Mouse (Mus musculus): ENCODE measurements around the gene Sgta. TPM values are rescaled to one million over a fixed set of nuclear protein-coding genes. Genes with fewer than 3 reads are reported as not detected.

Sgta gene
- 180 and 258 TPM in 2 replicates for polyA plus RNA-seq (2012; rRNA removed; ENCODE audit: low replicate concordance)

GRCm38 (mm10) chr10:81059603-81060543 lies at the start of gene Sgta:
Sgta (minus strand) TSS chr10:81060181.

GRCm38 (mm10) chr10:81105565-81106112 lies 45.7 kb upstream of the Sgta start, which contains the start of gene Map2k2:
Map2k2 (plus strand) TSS chr10:81105915.

GRCm38 (mm10) chr10:81069836-81070235 lies 9.9 kb upstream of the Sgta start, which contains the start of gene Thop1:
Thop1 (plus strand) TSS chr10:81070035.

GRCm38 (mm10) chr10:81036988-81037580 lies 22.9 kb downstream of the Sgta start, which contains the start of gene Slc39a3:
Slc39a3 (minus strand) TSS chr10:81037426.

GRCm38 (mm10) chr10:81025639-81026275 lies 34.2 kb downstream of the Sgta start, which contains the start of gene Diras1:
Diras1 (minus strand) TSS chr10:81025662.

GRCm38 (mm10) chr10:81014393-81015384 lies 45.3 kb downstream of the Sgta start, which contains the start of gene Gng7:
Gng7 (minus strand) TSS chr10:81014945.

Other genes starting within 250 kb of the Sgta start
- not detected in 2 replicates for gene Jsrp1, start 246.7 kb downstream of the Sgta start, polyA plus RNA-seq (2012; rRNA removed; ENCODE audit: low replicate concordance)
- gene Oaz1, start 233.5 kb downstream of the Sgta start, polyA plus RNA-seq (2012; rRNA removed; ENCODE audit: low replicate concordance), result 955 and 1,664 TPM in 2 replicates
- 0.02 and 0.07 TPM in 2 replicates for gene Lingo3, start 216.1 kb downstream of the Sgta start, polyA plus RNA-seq (2012; rRNA removed; ENCODE audit: low replicate concordance)
- 89.4 and 104 TPM in 2 replicates for gene Lsm7, start 205.0 kb downstream of the Sgta start, polyA plus RNA-seq (2012; rRNA removed; ENCODE audit: low replicate concordance)
- 80.9 and 86.1 TPM in 2 replicates for gene Sppl2b, start 204.9 kb downstream of the Sgta start, polyA plus RNA-seq (2012; rRNA removed; ENCODE audit: low replicate concordance)
- 0.78 and 3.7 TPM in 2 replicates for gene Tmprss9, start 188.3 kb downstream of the Sgta start, polyA plus RNA-seq (2012; rRNA removed; ENCODE audit: low replicate concordance)
- gene Timm13, start 159.2 kb downstream of the Sgta start, polyA plus RNA-seq (2012; rRNA removed; ENCODE audit: low replicate concordance), result 217 and 283 TPM in 2 replicates
- 30.0 and 34.9 TPM in 2 replicates for gene Lmnb2, start 141.9 kb downstream of the Sgta start, polyA plus RNA-seq (2012; rRNA removed; ENCODE audit: low replicate concordance)
- gene Gadd45b, start 130.1 kb downstream of the Sgta start, polyA plus RNA-seq (2012; rRNA removed; ENCODE audit: low replicate concordance), result 14.8 and 34.1 TPM in 2 replicates
- 0.56 and 1.3 TPM in 2 replicates for gene Gng7, start 45.2 kb downstream of the Sgta start, polyA plus RNA-seq (2012; rRNA removed; ENCODE audit: low replicate concordance)
- 0.29 and 0.68 TPM in 2 replicates for gene Diras1, start 34.5 kb downstream of the Sgta start, polyA plus RNA-seq (2012; rRNA removed; ENCODE audit: low replicate concordance)
- gene Slc39a3, start 22.8 kb downstream of the Sgta start, polyA plus RNA-seq (2012; rRNA removed; ENCODE audit: low replicate concordance), result 26.2 and 32.8 TPM in 2 replicates
- gene Thop1, start 9.9 kb upstream of the Sgta start, polyA plus RNA-seq (2012; rRNA removed; ENCODE audit: low replicate concordance), result 29.1 and 33.7 TPM in 2 replicates
- 262 and 513 TPM in 2 replicates for gene Creb3l3, start 38.7 kb upstream of the Sgta start, polyA plus RNA-seq (2012; rRNA removed; ENCODE audit: low replicate concordance)
- 600 and 1,069 TPM in 2 replicates for gene Map2k2, start 45.7 kb upstream of the Sgta start, polyA plus RNA-seq (2012; rRNA removed; ENCODE audit: low replicate concordance)
- 88.4 and 143 TPM in 2 replicates for gene Zbtb7a, start 75.0 kb upstream of the Sgta start, polyA plus RNA-seq (2012; rRNA removed; ENCODE audit: low replicate concordance)
- gene Pias4, start 107.7 kb upstream of the Sgta start, polyA plus RNA-seq (2012; rRNA removed; ENCODE audit: low replicate concordance), result 37.3 and 44.2 TPM in 2 replicates
- 846 and 1,140 TPM in 2 replicates for gene Eef2, start 116.5 kb upstream of the Sgta start, polyA plus RNA-seq (2012; rRNA removed; ENCODE audit: low replicate concordance)
- gene Dapk3, start 122.8 kb upstream of the Sgta start, polyA plus RNA-seq (2012; rRNA removed; ENCODE audit: low replicate concordance), result 72.2 and 244 TPM in 2 replicates
- gene 4930442H23Rik, start 123.7 kb upstream of the Sgta start, polyA plus RNA-seq (2012; rRNA removed; ENCODE audit: low replicate concordance), result not detected in 2 replicates
- gene Nmrk2, start 141.9 kb upstream of the Sgta start, polyA plus RNA-seq (2012; rRNA removed; ENCODE audit: low replicate concordance), result not detected in 2 replicates
- 0.55 and 0.60 TPM in 2 replicates for gene Atcay, start 170.7 kb upstream of the Sgta start, polyA plus RNA-seq (2012; rRNA removed; ENCODE audit: low replicate concordance)
- 9.4 and 11.0 TPM in 2 replicates for gene Zfr2, start 173.0 kb upstream of the Sgta start, polyA plus RNA-seq (2012; rRNA removed; ENCODE audit: low replicate concordance)
- gene Matk, start 192.8 kb upstream of the Sgta start, polyA plus RNA-seq (2012; rRNA removed; ENCODE audit: low replicate concordance), result 6.3 and 7.7 TPM in 2 replicates
- gene Mrpl54, start 206.8 kb upstream of the Sgta start, polyA plus RNA-seq (2012; rRNA removed; ENCODE audit: low replicate concordance), result 168 and 195 TPM in 2 replicates
- 133 and 217 TPM in 2 replicates for gene Apba3, start 206.8 kb upstream of the Sgta start, polyA plus RNA-seq (2012; rRNA removed; ENCODE audit: low replicate concordance)
- 181 and 192 TPM in 2 replicates for gene Tjp3, start 231.4 kb upstream of the Sgta start, polyA plus RNA-seq (2012; rRNA removed; ENCODE audit: low replicate concordance)
- 40.1 and 52.6 TPM in 2 replicates for gene Pip5k1c, start 232.8 kb upstream of the Sgta start, polyA plus RNA-seq (2012; rRNA removed; ENCODE audit: low replicate concordance)